Mouse (Mus musculus) midbrain, embryonic 11.5 days (tissue): ENCODE results near the gene Rangap1. TPM values are rescaled to one million over a fixed set of nuclear protein-coding genes. Genes with fewer than 3 reads are reported as not detected.
A peak's percentile ranks its signal among the peaks of the same experiment; 100 is the strongest.

Experiments used
- ATAC-seq: fragments of 200-750 bp; cut with Nextera tagmentation; 2 replicates; pipeline ENCODE4 v1.8.0; 2017; ENCODE audit warnings: moderate TSS enrichment, moderate library complexity; ENCODE audit not compliant: low FRiP score
- DNase-seq: peaks from one replicate; pipeline ENCODE4 v3.0.0; 2015; ENCODE audit warnings: low spot score; ENCODE audit errors: missing footprints
- H3K27ac ChIP-seq: fragments of 300-500 bp; sonication (generic); 2 replicates; pipeline ENCODE4 v1.5.1; 2014; ENCODE audit warnings: low read depth, low read length
- H3K27me3 ChIP-seq: fragments of 300-500 bp; sonication (generic); 2 replicates; pipeline ENCODE4 v1.6.1; 2014; ENCODE audit warnings: mild to moderate bottlenecking, low read length, moderate library complexity, mixed read lengths; ENCODE audit not compliant: control insufficient read depth, insufficient read depth
- H3K36me3 ChIP-seq: fragments of 300-500 bp; sonication (generic); 2 replicates; pipeline ENCODE4 v1.6.1; 2014; ENCODE audit warnings: mild to moderate bottlenecking, low read length, moderate library complexity, mixed read lengths; ENCODE audit not compliant: control insufficient read depth, insufficient read depth
- H3K4me1 ChIP-seq: fragments of 300-500 bp; sonication (generic); 2 replicates; pipeline ENCODE4 v1.6.1; 2014; ENCODE audit warnings: low read length; ENCODE audit not compliant: control insufficient read depth, insufficient read depth
- H3K4me2 ChIP-seq: fragments of 300-500 bp; sonication (generic); 2 replicates; pipeline ENCODE4 v1.6.1; 2014; ENCODE audit warnings: mild to moderate bottlenecking, moderate library complexity
- H3K4me3 ChIP-seq: fragments of 300-500 bp; sonication (generic); 2 replicates; pipeline ENCODE4 v1.5.1; 2014; ENCODE audit warnings: low read depth, low read length
- H3K9ac ChIP-seq: fragments of 300-500 bp; sonication (generic); 2 replicates; pipeline ENCODE4 v1.6.1; 2014; ENCODE audit warnings: low read length
- H3K9me3 ChIP-seq: fragments of 300-500 bp; sonication (generic); 2 replicates; pipeline ENCODE4 v1.6.1; 2016; ENCODE audit warnings: low read length; ENCODE audit not compliant: control insufficient read depth
- whole genome bisulfite sequencing: fragments of 180-500 bp; shearing (Covaris S2); extraction: QIAGEN DNeasy Blood & Tissue Kit; methylation state at CpG from one replicate; pipeline ENCODE4 v1.1.7; 2014; 5-methylcytosine and 5-hydroxymethylcytosine counted together
- polyA plus RNA-seq: library from polyadenylated mRNA; unstranded; fragments of >200 nt; fragmentation: Nextera tagmentation; extraction: Ambion mirVana; gene quantifications from 2 replicates; pipeline ENCODE4 v1.2.1, GENCODE M21; 2014

Rangap1 gene
- polyA plus RNA-seq, 1 experiment from 2014 or later: 152 TPM

DNA sequence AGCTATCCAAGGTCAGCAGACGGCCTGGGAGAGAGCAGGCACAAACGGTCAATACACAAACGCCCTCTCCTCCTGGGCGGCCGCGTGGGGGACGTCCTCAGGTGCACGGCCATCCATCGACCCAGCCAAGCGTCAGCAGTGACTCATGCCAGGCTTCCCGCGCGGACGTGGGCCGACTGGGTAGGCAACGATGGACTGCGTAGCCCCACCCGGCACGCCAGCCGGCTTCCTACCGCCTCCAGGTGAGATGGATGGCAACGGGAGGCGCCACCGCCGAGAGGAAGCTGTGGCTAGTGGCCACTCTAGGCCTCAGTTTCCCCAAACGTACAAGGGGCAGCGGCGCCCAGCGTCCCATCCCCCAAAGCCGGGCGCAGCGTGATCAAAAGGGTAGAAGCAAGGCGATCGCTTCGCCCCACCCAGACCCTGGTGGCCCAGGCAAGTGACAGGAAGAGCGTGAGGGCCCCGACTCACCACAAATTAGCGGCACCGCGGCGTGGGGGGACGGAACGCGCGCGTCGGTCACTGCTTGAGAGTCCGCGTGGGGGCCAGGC is 16.0 kb downstream of the Rangap1 start:
- Histone ChIP-seq H3K27ac (peak overlapping the region; percentile 51), H3K9ac (peak overlapping the region; percentile 95), H3K36me3 (0 out of 2 replicates have a peak, but pooled peaks cover 2% of the 10 kb centered on the region), H3K4me1 (peaks cover 13% of the 10 kb centered on the region), H3K9me3 (no peaks in the 10 kb centered on the region), H3K4me3 (peak overlapping the region; percentile 100), H3K27me3 (no peaks in the 10 kb centered on the region), H3K4me2 (peak overlapping the region; percentile 88)
- DNase-seq (no peak), ATAC-seq (peak; percentile 40)
- WGBS: under 1% methylated on average over 47 of the region's 49 CpGs

- ATAC-seq (no peak), DNase-seq (no peak)
- 97% methylated on average over 8 of the region's 8 CpGs for WGBS
- no peak overlapping the region for H3K4me3 ChIP-seq
- H3K36me3 ChIP-seq: peaks cover 24% of the 10 kb centered on the region
- H3K9me3 ChIP-seq: no peaks in the 10 kb centered on the region
- no peaks in the 10 kb centered on the region for H3K27me3 ChIP-seq
- no peak overlapping the region for H3K27ac ChIP-seq
- H3K9ac ChIP-seq: no peak overlapping the region
- H3K4me1 ChIP-seq: peaks cover 13% of the 10 kb centered on the region
- no peak overlapping the region for H3K4me2 ChIP-seq
Measured at GRCm38 (mm10) chr15:81725965-81726364, 19.4 kb downstream of the Rangap1 start.

- Histone ChIP-seq H3K4me2 (no peak overlapping the region), H3K4me1 (peaks cover 10% of the 10 kb centered on the region), H3K4me3 (no peak overlapping the region), H3K9me3 (no peaks in the 10 kb centered on the region), H3K9ac (no peak overlapping the region), H3K27me3 (no peaks in the 10 kb centered on the region), H3K27ac (no peak overlapping the region), H3K36me3 (peaks cover 41% of the 10 kb centered on the region)
- DNase-seq: no peak
- 95% methylated on average over 11 of the region's 11 CpGs for WGBS
- no peak for ATAC-seq
Measured at GRCm38 (mm10) chr15:81723653-81724052, 21.7 kb downstream of the Rangap1 start.

GRCm38 (mm10) chr15:81722361-81722760 is 23.0 kb downstream of the Rangap1 start:
- no peak overlapping the region for H3K4me2 ChIP-seq
- ATAC-seq (no peak), DNase-seq (no peak)
- H3K9ac ChIP-seq: no peak overlapping the region
- peaks cover 46% of the 10 kb centered on the region for H3K36me3 ChIP-seq
- WGBS: 93% methylated on average over 5 of the region's 5 CpGs
- H3K27ac ChIP-seq: no peak overlapping the region
- H3K27me3 ChIP-seq: no peaks in the 10 kb centered on the region
- H3K4me1 ChIP-seq: no peaks in the 10 kb centered on the region
- no peaks in the 10 kb centered on the region for H3K9me3 ChIP-seq
- H3K4me3 ChIP-seq: no peak overlapping the region

DNA sequence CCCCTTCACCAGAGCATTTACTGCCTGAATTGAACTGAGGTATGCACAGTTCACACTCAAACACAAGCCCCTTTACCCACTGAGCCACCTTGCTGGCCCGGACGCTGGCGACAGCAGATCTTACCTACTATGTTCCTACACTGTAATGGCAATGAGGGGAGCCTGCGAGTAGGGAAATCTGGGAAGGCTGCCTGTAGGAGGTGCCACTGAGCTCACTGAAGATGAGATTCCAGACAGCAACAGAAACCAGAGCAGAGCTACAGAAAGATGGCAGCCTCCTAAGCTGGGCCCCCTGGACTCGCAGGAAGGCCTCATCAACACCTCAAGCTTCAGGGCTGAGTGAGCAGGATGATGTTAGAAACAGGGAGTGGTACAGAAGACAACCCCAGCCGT is 26.2 kb downstream of the Rangap1 start:
- no peak for ATAC-seq
- Histone ChIP-seq H3K9ac (no peak overlapping the region), H3K36me3 (peaks cover 62% of the 10 kb centered on the region), H3K9me3 (no peaks in the 10 kb centered on the region), H3K27me3 (no peaks in the 10 kb centered on the region), H3K4me2 (no peak overlapping the region), H3K27ac (no peak overlapping the region), H3K4me1 (no peaks in the 10 kb centered on the region), H3K4me3 (no peak overlapping the region)
- WGBS: 94% methylated on average over 6 of the region's 6 CpGs
- DNase-seq: no peak

GRCm38 (mm10) chr15:81718336-81719138 is 26.8 kb downstream of the Rangap1 start:
- H3K4me2 ChIP-seq: no peak overlapping the region
- peaks cover 62% of the 10 kb centered on the region for H3K36me3 ChIP-seq
- WGBS: 91% methylated on average over 9 of the region's 9 CpGs
- DNase-seq (peak; percentile 87), ATAC-seq (no peak)
- H3K9ac ChIP-seq: no peak overlapping the region
- H3K27me3 ChIP-seq: no peaks in the 10 kb centered on the region
- no peaks in the 10 kb centered on the region for H3K9me3 ChIP-seq
- H3K27ac ChIP-seq: no peak overlapping the region
- no peak overlapping the region for H3K4me3 ChIP-seq
- H3K4me1 ChIP-seq: no peaks in the 10 kb centered on the region

DNA sequence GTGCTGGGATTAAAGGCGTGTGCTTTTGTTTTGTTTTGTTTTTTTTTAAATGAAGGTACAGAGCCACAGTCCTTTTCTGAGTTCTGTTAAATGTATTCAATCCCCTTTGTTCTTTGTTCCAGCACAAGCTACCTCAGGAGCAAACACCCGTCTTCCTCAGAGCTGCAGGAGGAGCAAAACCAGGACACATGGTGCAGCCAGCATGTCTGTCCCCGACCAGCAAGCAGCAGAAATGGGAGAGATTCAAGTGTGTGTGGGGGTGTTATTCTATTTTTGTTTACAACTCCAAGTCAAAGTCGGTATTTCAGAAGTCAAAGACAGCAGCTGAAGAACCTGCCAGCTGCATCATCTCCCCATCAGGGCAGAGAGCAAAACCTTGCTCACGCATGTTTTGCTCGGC is 31.6 kb downstream of the Rangap1 start:
- DNase-seq: no peak
- Histone ChIP-seq H3K4me2 (no peak overlapping the region), H3K4me3 (no peak overlapping the region)

DNA sequence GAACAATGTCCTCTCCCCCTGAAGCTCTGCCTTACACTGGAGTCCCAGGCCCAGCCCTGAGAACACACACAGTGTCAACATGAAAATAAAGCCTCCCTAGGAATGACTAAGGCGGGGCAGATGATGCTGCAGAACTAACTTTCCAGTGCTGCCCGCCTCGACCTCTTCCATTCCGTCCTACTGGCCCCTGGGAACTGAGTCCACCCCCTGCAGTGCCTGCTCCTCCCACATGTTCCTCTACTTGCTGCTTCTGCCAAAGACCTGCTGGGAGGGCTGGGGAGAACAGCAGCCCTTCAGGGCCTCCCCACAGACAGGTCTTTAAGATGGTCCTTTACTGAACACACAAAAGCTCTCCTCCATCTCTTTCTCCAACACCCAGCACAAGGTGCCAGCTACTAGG is 34.5 kb downstream of the Rangap1 start:
- no peak overlapping the region for H3K4me3 ChIP-seq
- H3K27ac ChIP-seq: no peak overlapping the region
- no peak for DNase-seq
- peaks cover 53% of the 10 kb centered on the region for H3K36me3 ChIP-seq
- no peaks in the 10 kb centered on the region for H3K9me3 ChIP-seq
- ATAC-seq: no peak
- no peaks in the 10 kb centered on the region for H3K4me1 ChIP-seq
- whole genome bisulfite sequencing: 79% methylated on average over 4 of the region's 4 CpGs
- no peak overlapping the region for H3K4me2 ChIP-seq
- no peaks in the 10 kb centered on the region for H3K27me3 ChIP-seq
- no peak overlapping the region for H3K9ac ChIP-seq

More for the DNA sequence above, 31.6 kb downstream of the Rangap1 start:
- peaks cover 60% of the 10 kb centered on the region for H3K36me3 ChIP-seq
- no peak overlapping the region for H3K9ac ChIP-seq
- no peaks in the 10 kb centered on the region for H3K27me3 ChIP-seq
- WGBS: 87% methylated on average over 6 of the region's 6 CpGs
- ATAC-seq: no peak
- no peaks in the 10 kb centered on the region for H3K9me3 ChIP-seq
- H3K27ac ChIP-seq: no peak overlapping the region
- H3K4me1 ChIP-seq: no peaks in the 10 kb centered on the region

- no peaks in the 10 kb centered on the region for H3K27me3 ChIP-seq
- no peak for DNase-seq
- no peak overlapping the region for H3K4me2 ChIP-seq
- H3K27ac ChIP-seq: no peak overlapping the region
- peaks cover 58% of the 10 kb centered on the region for H3K36me3 ChIP-seq
- no peaks in the 10 kb centered on the region for H3K4me1 ChIP-seq
- H3K4me3 ChIP-seq: no peak overlapping the region
- no peaks in the 10 kb centered on the region for H3K9me3 ChIP-seq
- 100% methylated on average over 1 of the region's 1 CpGs for WGBS
- H3K9ac ChIP-seq: no peak overlapping the region
- no peak for ATAC-seq
Measured at GRCm38 (mm10) chr15:81709686-81710085, 35.6 kb downstream of the Rangap1 start.
